Mouse (Mus musculus): ENCODE results near the gene Nebl. TPM values are rescaled to one million over a fixed set of nuclear protein-coding genes. Genes with fewer than 3 reads are reported as not detected.
A peak's percentile ranks its signal among the peaks of the same experiment; 100 is the strongest.

Gene Nebl
- total RNA-seq, 2 experiments from 2014 or later, result 1.7 to 3.0 TPM

- ATAC-seq (replicated peaks; ENCODE audit: poor library complexity), result no peak
These were observed 20.0 kb downstream of the Nebl start for GRCm38 (mm10) chr2:17711216-17711615.

- no peak for ATAC-seq (replicated peaks; ENCODE audit: poor library complexity)
These were observed 21.2 kb downstream of the Nebl start for GRCm38 (mm10) chr2:17710083-17710482.

GRCm38 (mm10) chr2:17705964-17706363, 25.3 kb downstream of the Nebl start:
- no peak for ATAC-seq (replicated peaks; ENCODE audit: poor library complexity)

- ATAC-seq (replicated peaks; ENCODE audit: poor library complexity), result no peak
These were observed 25.8 kb downstream of the Nebl start for GRCm38 (mm10) chr2:17705426-17705825.

GRCm38 (mm10) chr2:17703170-17703512, 28.1 kb downstream of the Nebl start:
- no peak for ATAC-seq (replicated peaks; ENCODE audit: poor library complexity)

- no peak for ATAC-seq (replicated peaks; ENCODE audit: poor library complexity)
These were observed 28.6 kb downstream of the Nebl start for GRCm38 (mm10) chr2:17702481-17703169.

- ATAC-seq (replicated peaks; ENCODE audit: poor library complexity), result no peak
These were observed 32.8 kb downstream of the Nebl start for GRCm38 (mm10) chr2:17698161-17699087.

GRCm38 (mm10) chr2:17692926-17693325, 38.3 kb downstream of the Nebl start:
- no peak for ATAC-seq (replicated peaks; ENCODE audit: poor library complexity)

GRCm38 (mm10) chr2:17690264-17690663, 41.0 kb downstream of the Nebl start:
- ATAC-seq (replicated peaks; ENCODE audit: poor library complexity), result no peak

GRCm38 (mm10) chr2:17687141-17687540, 44.1 kb downstream of the Nebl start:
- no peak for ATAC-seq (replicated peaks; ENCODE audit: poor library complexity)

GRCm38 (mm10) chr2:17683326-17684040, 47.8 kb downstream of the Nebl start:
- no peak for ATAC-seq (replicated peaks; ENCODE audit: poor library complexity)

GRCm38 (mm10) chr2:17672156-17672555, 59.1 kb downstream of the Nebl start:
- ATAC-seq (replicated peaks; ENCODE audit: poor library complexity), result no peak

GRCm38 (mm10) chr2:17671566-17671965, 59.7 kb downstream of the Nebl start:
- ATAC-seq (replicated peaks; ENCODE audit: poor library complexity), result no peak

- ATAC-seq (replicated peaks; ENCODE audit: poor library complexity), result no peak
These were observed 61.3 kb downstream of the Nebl start for GRCm38 (mm10) chr2:17669953-17670352.

GRCm38 (mm10) chr2:17669000-17669399, 62.3 kb downstream of the Nebl start:
- no peak for ATAC-seq (replicated peaks; ENCODE audit: poor library complexity)

GRCm38 (mm10) chr2:17658176-17658575, 73.1 kb downstream of the Nebl start:
- ATAC-seq (replicated peaks; ENCODE audit: poor library complexity), result no peak

- ATAC-seq (replicated peaks; ENCODE audit: poor library complexity), result no peak
These were observed 81.0 kb downstream of the Nebl start for GRCm38 (mm10) chr2:17650147-17650834.

- ATAC-seq (replicated peaks; ENCODE audit: poor library complexity), result no peak
These were observed 81.5 kb downstream of the Nebl start for GRCm38 (mm10) chr2:17649728-17650127.

- ATAC-seq (replicated peaks; ENCODE audit: poor library complexity), result peak; percentile 87
These were observed 86.7 kb downstream of the Nebl start for GRCm38 (mm10) chr2:17644282-17645262.

- ATAC-seq (replicated peaks; ENCODE audit: poor library complexity), result no peak
These were observed 87.4 kb downstream of the Nebl start for GRCm38 (mm10) chr2:17643869-17644268.

All from megakaryocyte progenitor cell, adult 5-6 weeks (primary cell).